Mouse (Mus musculus): ENCODE data around the gene Gnai2.
"Not testable (repeated sequence)": the region's sequence is repeated elsewhere in the genome, so short reads cannot be mapped to it uniquely, and the experiment has no call there.

The Gnai2 gene

GRCm38 (mm10) chr9:107635279-107636028 is at the start of gene Gnai2:
TSS of gene Gnai2 (minus strand) at chr9:107635367.
- in situ Hi-C loops (cut with MboI, MseI), result no loop called here

DNA sequence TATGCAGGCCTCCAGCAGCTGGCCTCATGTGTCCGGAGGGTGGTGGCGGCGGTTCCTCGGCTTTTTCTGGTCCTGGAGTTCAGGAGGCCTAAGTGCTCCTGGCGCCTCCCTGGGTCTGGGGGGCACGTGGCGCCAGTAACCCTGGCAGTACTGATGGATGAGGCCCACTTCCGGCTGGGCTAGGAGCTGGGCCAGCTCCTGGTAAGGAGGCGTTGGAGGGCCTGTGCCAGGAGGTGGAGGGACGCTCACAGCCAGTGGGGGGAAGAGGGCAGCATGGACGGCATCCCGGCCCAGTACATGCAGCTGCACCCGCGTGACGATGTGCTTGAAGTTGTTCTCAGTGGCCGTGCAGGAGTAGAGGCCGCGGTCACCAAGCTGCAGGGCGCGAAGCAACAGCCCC is 47.2 kb upstream of the Gnai2 start:
- in situ Hi-C loops (cut with MboI, MseI), result no loop called here

DNA sequence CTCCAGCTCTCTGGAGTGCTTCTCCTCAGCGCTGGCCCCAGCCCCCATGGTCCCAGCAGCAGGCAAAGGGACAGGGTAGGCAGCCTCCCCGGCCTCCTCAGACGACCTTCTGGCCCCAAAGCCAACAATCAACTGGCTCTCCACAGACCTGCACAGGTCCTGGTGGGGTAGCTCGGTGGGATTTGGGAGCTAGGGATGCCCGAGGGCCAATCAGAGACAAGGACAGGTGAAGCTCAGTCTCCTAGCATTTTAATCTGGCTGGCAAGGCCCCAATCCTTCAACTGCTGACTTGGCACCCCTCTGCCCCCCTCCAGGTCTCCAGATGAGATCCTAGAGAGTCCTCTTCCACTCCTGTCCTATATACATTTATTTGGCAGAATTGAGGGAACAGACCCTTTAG is 44.3 kb upstream of the Gnai2 start, which contains the start of gene Gnat1:
Gene Gnat1 (minus strand): TSS at position 212 of the 400 bp plus-strand sequence.
- in situ Hi-C loops (cut with MboI, MseI), result no loop called here

DNA sequence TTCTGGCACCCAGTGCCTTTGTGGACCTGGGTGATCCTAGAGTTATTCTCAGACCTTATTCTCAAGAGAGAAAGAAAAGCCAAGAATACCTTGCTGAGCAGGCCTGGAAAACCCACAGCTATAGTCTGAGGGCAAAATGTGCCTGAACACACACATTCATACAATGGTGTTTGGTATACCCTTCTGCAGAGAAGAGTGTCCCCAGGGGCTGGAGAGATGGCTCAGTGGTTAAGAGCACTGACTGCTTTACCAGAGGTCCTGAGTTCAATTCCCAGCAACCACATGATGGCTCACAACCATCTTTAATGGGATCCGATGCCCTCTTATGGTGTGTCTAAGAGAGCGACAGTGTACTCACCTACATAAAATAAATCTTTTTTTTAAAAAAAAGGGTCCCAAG is 43.7 kb upstream of the Gnai2 start:
- in situ Hi-C loops (cut with MboI, MseI), result no loop called here

GRCm38 (mm10) chr9:107677819-107678526 is 42.8 kb upstream of the Gnai2 start:
- in situ Hi-C loops (cut with MboI, MseI), result not testable (repeated sequence)

- in situ Hi-C loops (cut with MboI, MseI), result no loop called here
Measured at GRCm38 (mm10) chr9:107677091-107677784, 42.1 kb upstream of the Gnai2 start.

DNA sequence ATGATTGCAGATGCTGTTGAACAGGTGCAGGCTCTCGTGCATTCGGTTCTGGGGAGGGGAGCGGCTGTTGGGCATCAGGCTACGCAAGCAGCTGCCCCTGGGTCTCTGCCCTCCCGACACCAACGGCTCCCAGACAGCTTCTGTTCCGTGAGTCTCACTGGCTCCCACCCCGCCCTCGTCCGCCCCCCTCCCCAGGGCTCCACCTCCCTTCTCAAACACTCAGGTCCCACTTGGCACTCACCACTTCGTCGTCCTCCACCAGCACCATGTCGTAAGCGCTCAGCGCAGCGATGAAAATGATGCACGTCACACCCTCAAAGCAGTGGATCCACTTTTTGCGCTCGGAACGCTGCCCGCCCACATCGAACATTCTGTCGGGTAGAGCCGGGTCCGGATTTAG is 41.1 kb upstream of the Gnai2 start:
- in situ Hi-C loops (cut with MboI, MseI), result no loop called here

- in situ Hi-C loops (cut with MboI, MseI), result no loop called here
Measured at GRCm38 (mm10) chr9:107675671-107676301, 40.6 kb upstream of the Gnai2 start.

DNA sequence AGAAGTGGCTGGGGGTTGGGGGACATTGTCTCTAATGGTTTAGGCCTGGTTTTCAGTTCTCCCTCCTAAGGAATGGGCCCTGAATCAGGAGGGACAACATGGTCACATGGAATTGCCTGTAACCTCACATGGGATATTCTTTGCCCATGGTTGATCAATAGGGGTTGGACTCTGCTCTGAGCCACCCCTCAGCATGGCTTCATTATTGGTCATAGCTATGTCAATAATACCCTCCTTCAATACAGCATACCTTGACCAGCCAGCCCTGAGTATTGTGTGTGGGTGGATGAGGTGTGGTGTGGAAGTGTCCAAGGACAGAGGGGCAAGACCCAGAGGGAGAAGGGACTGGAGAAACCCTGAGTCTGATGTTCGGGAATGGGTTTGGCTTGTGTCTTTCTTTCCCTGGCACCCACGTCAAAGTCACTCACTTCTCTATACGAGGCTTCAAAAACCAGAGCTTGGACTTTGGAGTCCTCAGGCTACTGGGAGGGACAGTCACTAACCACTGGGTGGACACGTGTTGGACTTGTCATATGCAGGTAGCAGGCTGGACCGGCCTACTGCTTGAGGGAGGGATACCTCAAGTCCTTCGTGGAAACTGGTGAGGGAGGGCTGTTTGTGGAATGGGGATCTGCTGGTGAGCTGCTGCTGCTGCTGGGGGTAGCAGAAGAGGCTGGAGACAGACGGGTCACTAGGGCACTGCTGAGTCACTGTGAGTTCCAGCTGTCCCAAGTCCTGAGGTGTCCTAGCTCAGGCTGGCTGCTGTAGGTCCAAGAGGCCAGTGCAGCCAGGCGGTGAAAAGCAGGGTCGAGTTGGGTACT is 39.7 kb upstream of the Gnai2 start:
- in situ Hi-C loops (cut with MboI, MseI), result no loop called here

DNA sequence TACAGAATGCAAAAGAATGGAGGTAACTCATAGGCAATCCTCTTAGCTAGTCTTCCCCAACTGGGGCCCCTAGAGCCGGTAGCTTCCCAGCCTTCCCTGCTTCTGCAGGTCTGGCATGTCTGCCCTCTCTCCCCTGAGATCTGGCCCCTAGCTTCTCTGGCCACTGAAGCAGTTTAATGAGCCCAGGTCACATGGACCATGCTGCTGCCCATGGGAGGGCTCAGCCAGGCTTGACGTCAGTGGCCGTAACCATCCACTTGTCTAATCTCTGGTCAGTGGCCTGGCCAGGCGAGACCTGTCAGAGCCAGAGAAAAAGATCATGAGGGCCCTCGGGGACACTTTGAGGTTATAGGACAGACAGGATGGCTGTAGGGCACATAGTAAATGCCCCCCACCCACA is 35.1 kb upstream of the Gnai2 start:
- in situ Hi-C loops (cut with MboI, MseI), result no loop called here

DNA sequence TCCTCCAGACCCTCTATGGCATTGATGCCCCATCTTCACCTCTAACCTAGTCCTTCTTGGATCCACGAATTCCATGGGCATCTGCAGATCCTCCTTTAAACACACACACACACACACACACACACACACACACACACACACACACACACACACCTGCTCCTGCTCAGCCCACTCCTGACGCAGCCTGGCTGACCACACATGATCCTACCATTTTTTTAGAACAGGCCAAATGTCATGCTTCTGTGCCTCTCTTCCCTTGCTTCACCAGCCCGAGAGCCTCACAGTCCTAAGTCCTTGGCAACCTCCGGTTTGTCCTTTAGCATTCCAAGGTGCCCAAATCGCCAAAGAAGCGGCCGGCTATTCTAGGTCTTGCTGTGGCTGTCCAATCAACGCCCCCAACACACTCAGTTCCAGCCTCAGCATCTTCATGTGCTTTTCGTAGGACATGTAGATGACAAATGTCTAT is 34.3 kb upstream of the Gnai2 start, which contains the start of gene Slc38a3:
Gene Slc38a3 (minus strand): TSS at position 51 of the 466 bp plus-strand sequence.
- in situ Hi-C loops (cut with MboI, MseI), result no loop called here

- in situ Hi-C loops (cut with MboI, MseI), result no loop called here
Measured at GRCm38 (mm10) chr9:107668916-107669315, 33.7 kb upstream of the Gnai2 start.

GRCm38 (mm10) chr9:107668011-107668410 is 32.8 kb upstream of the Gnai2 start:
- in situ Hi-C loops (cut with MboI, MseI), result no loop called here

- in situ Hi-C loops (cut with MboI, MseI), result no loop called here
Measured at GRCm38 (mm10) chr9:107667219-107667618, 32.1 kb upstream of the Gnai2 start.

- in situ Hi-C loops (cut with MboI, MseI), result no loop called here
Measured at GRCm38 (mm10) chr9:107666751-107667205, 31.6 kb upstream of the Gnai2 start.

GRCm38 (mm10) chr9:107665308-107665707 is 30.1 kb upstream of the Gnai2 start:
- in situ Hi-C loops (cut with MboI, MseI), result no loop called here

GRCm38 (mm10) chr9:107663525-107663924 is 28.4 kb upstream of the Gnai2 start:
- in situ Hi-C loops (cut with MboI, MseI), result no loop called here

GRCm38 (mm10) chr9:107662342-107662741 is 27.2 kb upstream of the Gnai2 start:
- in situ Hi-C loops (cut with MboI, MseI), result no loop called here

DNA sequence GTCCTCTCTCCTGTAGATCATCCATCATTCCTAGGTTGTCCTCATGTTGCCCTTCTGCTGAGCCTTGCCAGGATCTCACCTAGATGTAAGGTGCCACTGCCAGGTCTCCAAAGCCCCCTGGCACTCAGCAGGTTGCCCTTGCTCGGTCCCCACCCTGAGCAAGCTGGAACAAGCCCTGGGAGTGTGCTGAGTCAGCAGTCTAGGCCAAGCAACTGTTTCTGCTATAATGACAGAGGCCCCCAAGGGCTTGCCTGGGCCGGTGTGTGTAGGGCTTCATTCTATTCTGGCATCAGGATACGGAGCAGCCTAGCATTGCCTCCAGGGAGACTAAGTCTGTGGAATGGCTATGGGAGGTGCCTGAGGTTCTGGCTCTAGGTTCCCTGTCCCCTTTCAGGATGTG is 25.6 kb upstream of the Gnai2 start:
- in situ Hi-C loops (cut with MboI, MseI), result no loop called here

GRCm38 (mm10) chr9:107659961-107660360 is 24.8 kb upstream of the Gnai2 start:
- in situ Hi-C loops (cut with MboI, MseI), result no loop called here

DNA sequence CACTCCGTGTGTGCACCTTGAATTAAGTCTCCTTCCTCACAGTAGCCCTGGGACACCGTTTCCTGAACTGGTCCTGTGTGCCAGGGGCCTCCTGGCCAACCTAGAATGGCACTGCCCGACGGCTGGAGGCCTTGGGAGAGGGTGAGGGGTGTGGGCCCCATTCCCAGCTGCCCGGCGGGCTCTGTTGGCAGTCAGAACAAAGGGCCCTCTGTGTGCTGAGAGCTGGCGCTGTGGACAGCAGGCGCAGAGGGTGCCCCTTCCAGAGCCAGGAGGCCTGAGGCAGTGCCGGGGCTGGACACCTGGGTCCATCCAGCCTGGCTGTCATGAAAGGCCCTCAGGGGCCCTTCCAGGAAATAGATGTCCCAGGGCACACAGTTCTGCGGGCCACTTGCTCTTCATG is 24.4 kb upstream of the Gnai2 start:
- in situ Hi-C loops (cut with MboI, MseI), result no loop called here

Data from regulatory T cell (primary cell).